Mouse (Mus musculus) C2C12 (cell line): ENCODE measurements at regions not wholly inside any gene's neighbourhood (a gene's known extent, or its start where the extent isn't known, plus 50 kb on each side); places are given as distances from the start of the nearest gene placed in this dataset.

ENCODE experiments used
- CTCF ChIP-seq: IDR thresholded peaks from one replicate; pipeline ENCODE4 v1.5.1; 2011; ENCODE audit not compliant: control insufficient read depth, insufficient read depth, insufficient read length
- MYOD1 ChIP-seq: IDR thresholded peaks from one replicate; pipeline ENCODE4 v1.6.1; 2011; ENCODE audit warnings: low read depth; ENCODE audit not compliant: control insufficient read depth, insufficient read length

- no peak for TF ChIP-seq CTCF
- no peak for TF ChIP-seq MYOD1
Observed at GRCm38 (mm10) chr6:31838588-31838987, 211.5 kb upstream of the 1700012A03Rik start.
